Mouse (Mus musculus): Measurements from ENCODE around the gene Rac3. TPM values are rescaled to one million over a fixed set of nuclear protein-coding genes. Genes with fewer than 3 reads are reported as not detected.
A peak's percentile ranks its signal among the peaks of the same experiment; 100 is the strongest.

Gene Rac3
- total RNA-seq, 2 experiments from 2014 or later = 2.5 to 4.8 TPM

DNA sequence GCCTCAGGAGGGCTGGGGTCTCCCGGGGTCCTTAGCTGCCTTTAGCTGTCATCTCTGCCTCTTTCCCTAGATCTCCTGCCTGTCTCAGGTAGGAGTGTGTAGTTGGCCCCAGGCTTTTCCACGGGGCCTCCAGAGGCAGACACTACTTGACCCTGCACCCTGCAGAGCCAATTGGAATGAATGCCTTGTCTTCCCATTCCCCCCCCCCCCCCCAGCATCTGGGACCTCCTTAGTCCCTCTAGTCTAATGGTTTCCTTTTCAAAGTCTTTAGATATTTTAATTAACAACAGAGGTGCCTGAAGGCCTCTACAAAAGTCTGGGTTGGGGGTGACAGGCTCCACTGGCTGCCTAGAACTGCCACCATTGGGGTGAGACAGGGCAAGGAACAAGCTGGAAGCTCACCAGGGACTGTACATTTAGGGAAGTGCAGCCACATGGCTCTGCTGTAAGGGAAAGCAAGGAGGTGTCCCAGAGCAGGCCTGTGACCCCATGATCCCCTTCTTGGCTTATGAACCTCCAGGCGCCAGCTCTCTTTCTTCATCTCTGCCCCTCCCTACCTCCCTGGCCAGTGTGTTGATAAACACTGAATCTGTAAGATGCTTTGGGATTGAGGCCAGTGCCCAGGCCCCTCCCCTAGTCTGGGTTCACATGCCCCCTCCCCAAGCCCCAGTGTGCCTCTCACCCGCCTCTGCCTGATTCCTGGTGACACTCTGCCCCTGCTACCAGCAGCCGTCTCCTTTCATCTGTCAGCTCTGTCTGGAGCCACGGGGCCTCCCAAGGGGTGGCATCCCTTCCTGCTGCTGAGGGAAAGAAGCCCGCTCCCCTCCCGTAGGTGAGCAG, 16.6 kb upstream of the Rac3 start:
- no peak for DNase-seq (ENCODE audit: low spot score in 2 of 2)

DNA sequence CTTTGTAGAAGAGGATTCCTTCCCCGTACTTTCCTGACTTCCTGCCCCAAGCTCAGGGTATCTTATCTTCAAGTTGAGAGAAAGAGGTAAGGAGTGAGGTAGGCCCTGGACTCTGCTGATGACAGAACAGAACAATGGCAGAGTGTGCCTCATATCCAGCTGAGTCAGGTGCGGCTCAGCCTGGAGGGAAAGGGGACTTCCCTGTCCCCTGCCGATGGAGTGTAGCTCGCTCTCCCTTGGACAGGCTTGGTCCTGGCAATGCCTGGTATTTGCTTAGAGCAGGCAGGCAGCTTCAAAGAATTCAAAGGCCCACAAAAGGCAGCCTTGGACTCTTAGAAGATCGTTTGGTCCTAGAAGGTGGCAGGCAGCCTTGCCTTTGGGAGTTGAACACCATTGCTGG, 15.2 kb upstream of the Rac3 start:
- DNase-seq (ENCODE audit: low spot score in 2 of 2) = no peak

DNA sequence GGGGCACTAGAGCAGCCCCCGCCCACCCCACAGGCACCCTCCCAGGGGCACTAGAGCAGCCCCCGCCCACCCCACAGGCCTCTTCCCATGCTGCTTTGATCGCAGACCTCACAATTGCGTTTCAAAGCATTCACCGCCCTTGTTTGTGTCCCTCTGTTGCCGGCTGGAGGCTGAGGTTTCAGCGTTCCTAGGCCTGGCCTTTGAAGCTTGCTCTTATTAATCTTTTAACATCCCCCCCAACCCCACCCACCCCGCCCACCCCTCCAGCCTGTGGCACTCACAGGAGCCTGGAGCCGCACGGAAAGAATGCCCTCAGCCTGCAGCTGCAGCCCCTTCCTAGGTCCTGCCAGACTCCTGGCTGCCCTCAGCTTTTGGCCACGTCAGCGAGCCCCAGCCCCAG, 14.0 kb upstream of the Rac3 start:
- no peak for DNase-seq (ENCODE audit: low spot score in 2 of 2)

DNA sequence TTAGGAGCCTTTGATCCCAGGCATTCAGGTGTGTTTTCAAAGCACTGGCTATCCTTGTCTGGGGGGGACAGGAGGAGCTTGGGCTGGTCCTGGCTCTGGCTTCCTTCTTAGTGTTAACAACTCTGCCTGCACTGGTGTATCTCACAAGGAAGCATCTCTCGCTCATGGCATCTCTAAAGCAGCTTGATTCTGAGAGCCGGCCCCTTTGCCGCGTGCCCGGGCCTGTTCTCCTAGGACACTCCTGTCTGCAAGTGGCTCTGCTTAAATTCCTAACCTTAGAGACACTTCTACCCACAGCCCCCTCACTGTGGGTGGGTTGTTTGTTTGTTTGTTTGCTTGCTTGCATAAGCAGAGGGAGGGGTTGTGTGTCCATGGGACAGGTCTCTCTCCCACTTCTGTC, 13.3 kb upstream of the Rac3 start:
- no peak for DNase-seq (ENCODE audit: low spot score in 2 of 2)

DNA sequence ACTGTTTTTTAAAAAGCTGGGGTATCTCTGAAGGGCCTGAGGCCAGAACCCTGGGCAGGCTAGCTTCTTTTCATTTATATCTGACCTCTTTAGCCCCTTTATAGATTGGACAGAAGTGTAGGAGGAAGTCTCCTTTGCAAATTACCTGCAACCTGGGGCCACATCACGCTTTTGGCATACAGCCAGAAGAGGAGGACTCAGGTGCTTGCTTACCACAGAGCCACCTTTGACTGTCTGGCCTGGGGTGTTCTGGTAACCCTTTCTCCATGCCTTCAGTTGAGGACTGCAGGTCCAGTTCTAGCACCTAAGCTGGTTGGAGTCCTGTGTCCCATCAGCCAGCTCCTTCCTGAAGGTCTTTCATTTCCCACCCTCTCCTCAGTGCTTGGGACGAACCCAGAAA, 11.7 kb upstream of the Rac3 start:
- no peak for DNase-seq (ENCODE audit: low spot score in 2 of 2)

DNA sequence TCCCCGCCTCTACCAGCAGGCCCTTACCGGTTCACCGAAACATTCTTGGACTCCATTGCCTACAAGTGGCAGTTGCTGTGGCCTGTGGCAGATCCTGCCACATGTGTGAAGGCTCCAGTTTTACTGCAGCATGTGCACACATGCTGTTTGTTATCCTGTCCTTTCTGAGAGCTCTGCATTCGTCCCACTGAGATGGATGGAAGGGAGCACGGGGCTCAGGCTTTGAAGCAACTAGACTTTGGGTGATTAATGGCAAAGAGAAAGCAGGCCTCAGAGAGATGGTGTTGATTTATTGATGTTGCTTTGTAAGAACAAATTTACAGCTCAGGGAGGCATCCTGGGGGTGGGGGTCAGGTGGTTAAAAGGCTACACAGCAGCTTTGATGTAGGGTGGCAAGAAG, 10.6 kb upstream of the Rac3 start:
- no peak for DNase-seq (ENCODE audit: low spot score in 2 of 2)

DNA sequence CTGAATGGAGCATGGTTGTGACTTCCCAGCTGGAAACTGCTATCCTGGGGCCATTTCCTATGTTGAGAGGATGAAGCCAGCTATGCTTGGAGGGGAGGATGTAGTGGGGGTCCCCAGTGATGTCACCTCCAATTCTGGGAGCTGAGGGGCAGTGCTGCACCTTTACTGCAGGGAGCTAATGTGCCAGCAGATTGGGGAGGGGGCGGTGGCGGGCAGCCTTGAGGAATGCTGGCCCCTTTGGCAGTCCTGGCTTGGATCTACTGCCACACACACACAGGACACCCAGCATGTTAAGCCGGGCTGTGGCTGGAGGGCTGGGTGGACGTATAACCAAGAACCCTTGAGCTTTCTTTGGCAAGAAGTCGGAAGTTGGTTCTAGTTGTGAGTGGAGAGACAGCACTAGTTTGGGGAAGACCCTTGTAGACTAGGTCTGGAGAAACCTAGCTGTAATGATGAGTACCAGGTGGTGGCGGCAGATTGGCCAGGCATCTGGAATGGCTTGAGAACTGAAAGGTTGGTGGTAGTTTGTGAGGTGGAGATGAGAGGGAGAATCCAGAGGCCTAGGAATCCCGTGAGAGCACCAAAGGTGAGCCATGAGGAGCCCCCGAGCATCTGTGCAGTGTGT, 9.2 kb upstream of the Rac3 start:
- DNase-seq (ENCODE audit: low spot score in 2 of 2) = no peak

DNA sequence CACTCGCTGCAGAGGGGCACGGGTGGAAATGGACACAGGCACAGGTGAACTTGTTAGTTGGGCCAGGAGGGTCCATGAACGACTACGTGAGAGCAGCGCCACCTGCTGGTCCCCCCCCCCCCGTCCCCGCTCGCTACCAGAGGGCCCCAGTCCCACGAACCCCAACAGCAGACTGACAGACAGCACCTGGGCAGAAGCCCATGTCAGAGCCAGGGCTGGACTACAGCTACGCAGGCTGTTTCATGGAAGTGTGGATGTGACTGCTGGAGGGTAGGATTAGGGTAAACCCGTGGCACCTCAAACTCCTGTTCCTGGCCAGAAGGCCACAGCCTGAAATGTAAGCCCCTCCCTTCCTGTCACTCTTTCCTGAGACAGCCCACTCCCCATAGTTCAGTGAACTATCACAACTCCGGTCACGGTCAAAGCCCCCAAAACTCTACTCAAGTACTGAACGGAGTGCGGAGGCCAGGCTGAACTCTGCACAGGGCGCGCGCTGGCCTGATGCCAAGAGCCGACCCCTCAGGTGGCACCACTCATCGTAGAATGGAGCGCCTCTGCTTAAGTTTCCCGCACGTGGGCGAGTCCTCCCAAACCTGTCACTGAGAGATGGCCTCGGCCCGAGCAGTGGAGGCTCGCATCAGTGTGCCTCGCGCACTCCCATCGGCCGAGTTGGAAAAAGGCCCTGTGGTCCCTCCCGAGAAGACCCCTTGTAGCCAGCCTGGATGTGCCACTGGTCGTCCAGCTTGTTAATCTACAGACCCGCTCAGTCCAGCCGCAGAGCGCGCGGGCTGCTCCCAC, 8.3 kb upstream of the Rac3 start:
- peak in 1 of 2 experiments; percentile 56 for DNase-seq (ENCODE audit: low spot score in 2 of 2)

DNA sequence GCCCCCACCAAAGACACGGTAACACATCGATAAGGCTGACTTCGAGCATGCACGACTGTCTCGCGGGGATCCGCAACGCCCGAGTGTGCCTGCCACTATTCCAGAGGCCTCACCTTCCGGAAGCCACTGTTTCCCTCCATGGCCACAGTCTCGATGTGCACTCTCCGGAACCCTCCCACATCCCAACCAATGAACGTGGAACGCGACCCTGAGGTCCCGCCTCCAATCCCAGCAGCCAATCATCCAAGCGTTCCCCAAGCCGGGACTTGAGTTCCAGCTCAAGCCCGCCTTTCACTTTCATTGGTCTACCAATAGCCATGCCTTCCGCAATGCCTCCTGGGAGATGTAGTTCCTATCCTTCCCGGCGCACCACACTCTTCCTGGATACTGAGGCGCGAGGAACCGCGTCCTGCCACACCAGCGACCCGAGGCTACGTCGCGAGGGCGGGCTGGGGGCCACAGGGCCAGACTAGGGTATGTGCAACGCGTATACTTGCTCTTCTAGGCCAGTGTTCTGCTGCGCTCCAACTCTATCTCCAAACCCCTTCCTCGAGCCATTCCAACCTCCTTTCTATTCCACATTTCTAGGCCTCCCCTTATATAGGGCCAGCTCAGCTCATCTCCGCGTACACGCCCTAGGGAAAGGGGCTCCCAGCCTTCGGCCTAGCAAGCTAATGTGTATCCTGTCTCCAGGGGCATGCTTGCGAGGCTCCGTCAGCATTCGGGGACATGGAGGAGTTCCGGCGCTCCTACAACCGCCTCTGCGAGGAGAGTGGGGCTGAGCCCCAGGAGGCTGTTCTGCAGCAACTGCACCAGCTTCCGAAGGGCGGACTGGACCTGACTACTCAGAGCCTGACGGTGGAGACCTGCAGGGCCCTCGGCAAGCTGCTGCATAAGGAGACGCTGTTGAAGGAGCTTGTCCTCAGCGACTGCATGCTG, 7.4 kb upstream of the Rac3 start, which contains the start of the genes Cenpx and Lrrc45:
TSS of gene Cenpx (minus strand) at position 159 of the 939 bp plus-strand sequence.
TSS of gene Lrrc45 (plus strand) at position 346 of the 939 bp plus-strand sequence.
- DNase-seq (ENCODE audit: low spot score in 2 of 2) = peak; percentile 85 to 95

DNA sequence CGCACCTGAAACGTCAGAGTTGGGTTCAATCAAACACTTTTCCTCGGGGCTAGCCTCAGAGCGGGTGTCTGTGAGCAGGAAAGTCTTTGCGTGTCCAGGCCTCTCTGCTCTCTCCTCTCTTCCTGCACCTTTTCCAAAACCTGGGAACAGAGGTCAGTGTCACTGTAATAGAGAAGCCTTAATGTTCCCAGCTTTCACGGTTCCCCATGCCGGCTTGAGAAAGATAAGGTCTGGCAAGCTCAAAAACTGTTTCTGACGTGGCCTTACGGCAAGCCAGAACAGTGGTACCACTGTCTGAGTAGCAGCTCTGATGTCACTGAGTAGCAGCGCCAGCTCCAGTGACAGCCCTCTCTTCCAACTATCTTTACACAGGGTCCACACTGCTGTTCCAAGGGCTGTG, 6.7 kb upstream of the Rac3 start:
- DNase-seq (ENCODE audit: low spot score in 2 of 2) = no peak

DNA sequence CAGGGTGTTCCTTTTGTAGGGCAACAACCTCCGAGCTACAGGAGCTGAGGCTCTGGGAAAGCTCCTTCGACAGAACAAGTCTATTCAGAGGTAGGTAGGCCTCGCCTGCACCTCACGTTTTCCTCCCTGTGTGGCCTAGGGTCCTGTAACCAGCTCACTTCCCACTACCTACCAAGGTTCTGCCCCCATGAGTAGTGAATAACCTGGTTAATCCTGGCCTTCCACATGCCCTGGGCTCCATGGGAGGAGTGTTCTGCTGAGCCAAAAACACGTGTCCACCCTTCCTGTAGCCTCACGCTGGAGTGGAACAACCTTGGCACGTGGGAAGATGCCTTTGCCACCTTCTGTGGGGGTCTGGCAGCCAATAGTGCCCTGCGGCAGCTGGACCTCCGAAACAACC, 6.1 kb upstream of the Rac3 start:
- DNase-seq (ENCODE audit: low spot score in 2 of 2) = no peak

DNA sequence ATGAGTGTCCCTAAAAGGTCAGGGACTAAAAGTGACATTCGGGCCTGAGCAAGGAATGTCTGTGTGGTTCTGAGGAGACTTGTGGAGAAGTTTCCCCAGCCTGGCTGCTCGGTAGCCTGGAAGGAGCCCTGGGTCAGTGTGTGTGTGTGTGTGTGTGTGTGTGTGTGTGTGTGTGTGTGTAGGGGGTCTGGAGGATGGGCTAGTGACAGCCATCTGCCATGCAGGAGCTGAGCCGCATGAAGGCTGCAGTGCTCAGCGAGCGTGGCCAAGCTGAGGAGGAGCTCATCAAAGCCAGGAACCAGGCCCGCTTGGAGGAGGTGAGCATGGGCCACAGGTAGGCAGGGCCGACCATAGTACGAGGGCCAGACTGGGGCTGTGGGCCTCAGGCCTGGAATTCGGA, 2.0 kb upstream of the Rac3 start:
- no peak for DNase-seq (ENCODE audit: low spot score in 2 of 2)

DNA sequence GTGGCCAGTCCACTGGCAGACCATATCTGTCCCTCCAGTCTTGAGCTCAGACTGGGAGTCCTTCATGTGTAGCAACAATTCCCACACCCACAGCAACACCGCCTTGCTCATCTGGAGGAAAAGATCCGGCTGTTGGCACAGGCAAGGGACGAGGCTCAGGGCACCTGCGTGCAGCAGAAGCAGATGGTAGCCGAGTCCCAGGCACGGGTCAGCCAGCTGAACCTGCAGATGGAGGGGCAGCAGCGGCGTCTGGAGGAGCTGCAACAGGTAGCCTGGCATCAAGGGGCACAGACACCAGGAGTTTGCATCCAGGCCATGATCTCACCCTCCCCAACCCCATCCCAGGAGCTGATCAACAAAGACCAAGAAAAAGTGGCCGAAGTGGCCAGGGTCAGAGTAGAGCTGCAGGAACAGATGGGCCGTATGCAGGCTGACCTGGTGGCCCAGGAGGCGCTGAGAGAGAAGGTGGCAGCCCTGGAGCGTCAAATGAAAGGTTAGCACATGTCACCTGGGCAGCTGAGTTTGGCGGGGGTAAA, 1.4 kb upstream of the Rac3 start:
- DNase-seq (ENCODE audit: low spot score in 2 of 2) = no peak

DNA sequence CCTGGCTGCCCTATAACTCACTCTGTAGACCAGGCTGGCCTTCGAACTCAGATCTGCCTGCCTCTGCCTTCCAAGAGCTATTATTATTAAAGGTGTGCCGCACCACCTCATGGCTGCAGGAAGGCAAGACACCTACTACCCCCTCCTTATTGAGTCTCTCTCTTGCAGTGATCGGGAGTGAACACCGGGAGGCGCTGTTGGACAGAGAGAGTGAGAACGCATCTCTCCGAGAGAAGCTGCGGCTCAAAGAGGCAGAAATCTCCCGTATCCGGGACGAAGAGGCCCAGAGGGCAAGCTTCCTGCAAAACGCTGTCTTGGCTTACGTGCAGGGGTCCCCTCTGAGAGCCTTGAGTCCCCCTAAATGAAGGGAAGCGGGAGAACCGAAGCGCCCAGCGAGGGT, 820 bp upstream of the Rac3 start:
- DNase-seq (ENCODE audit: low spot score in 2 of 2) = peak; percentile 89 to 91

DNA sequence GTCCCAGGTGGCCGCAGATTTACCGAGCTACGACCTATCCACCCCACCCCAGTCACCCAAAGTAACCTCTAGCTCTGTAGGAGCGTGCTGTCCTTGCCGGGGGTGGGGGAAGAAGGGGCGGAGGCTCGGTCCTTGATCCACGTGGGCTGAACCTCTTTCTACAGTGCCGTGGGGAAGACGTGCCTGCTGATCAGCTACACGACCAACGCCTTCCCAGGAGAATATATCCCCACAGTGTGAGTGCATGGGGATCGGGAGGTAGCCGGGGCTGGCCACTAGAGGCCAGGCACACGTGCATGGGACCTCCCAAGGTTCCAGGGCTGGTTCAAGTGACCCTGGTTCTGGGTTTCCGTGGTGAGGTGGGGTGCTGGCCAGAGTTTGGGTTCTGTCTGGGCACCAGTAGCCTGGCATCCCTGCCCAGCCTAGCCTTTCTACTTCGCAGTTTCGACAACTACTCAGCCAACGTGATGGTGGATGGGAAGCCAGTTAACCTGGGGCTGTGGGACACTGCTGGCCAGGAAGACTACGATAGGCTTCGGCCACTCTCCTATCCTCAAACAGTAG, 879 bp downstream of the Rac3 start:
- DNase-seq (ENCODE audit: low spot score in 2 of 2) = no peak

DNA sequence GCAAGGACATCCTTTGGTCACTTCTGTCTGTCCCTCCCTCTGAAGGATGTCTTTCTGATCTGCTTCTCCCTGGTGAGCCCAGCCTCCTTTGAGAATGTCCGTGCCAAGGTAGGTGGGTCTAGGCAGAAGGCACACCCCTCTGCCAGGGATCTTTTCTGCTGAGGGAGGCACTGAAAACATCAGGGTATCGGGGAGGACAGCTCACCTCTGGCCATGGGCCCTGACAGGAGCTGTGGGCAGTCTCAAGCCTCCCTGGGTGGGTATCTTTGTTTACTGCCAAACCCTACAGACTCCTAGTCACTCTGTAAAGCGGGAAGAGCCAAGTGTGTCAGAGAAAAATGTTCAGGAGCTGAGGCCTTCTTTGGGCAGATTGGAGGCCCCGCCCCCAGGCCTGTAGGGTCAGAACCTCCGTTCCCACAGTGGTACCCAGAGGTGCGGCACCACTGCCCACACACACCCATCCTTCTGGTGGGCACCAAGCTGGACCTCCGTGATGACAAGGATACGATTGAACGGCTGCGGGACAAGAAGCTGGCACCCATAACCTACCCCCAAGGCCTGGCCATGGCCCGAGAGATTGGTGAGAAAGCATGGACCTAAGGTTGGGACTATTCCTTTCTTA, 1.6 kb downstream of the Rac3 start:
- no peak for DNase-seq (ENCODE audit: low spot score in 2 of 2)

DNA sequence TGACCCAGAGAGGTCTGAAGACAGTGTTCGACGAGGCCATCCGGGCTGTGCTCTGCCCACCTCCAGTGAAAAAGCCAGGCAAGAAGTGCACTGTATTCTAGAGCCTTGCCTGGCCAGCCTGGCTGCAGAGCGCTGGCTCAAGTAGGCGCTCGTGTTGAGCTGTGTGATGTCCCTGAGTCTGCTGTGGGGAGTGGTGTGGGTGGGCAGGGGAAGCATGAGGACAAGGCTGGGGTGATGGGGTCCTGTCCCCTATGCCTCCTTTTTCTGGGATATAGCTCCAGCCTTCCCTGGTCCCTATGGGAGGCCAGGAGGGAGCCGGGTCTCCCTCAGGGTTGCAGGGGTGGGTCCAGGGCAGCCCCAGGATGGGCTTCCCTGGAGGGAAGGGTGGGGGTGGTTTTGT, 2.2 kb downstream of the Rac3 start:
- no peak for DNase-seq (ENCODE audit: low spot score in 2 of 2)

DNA sequence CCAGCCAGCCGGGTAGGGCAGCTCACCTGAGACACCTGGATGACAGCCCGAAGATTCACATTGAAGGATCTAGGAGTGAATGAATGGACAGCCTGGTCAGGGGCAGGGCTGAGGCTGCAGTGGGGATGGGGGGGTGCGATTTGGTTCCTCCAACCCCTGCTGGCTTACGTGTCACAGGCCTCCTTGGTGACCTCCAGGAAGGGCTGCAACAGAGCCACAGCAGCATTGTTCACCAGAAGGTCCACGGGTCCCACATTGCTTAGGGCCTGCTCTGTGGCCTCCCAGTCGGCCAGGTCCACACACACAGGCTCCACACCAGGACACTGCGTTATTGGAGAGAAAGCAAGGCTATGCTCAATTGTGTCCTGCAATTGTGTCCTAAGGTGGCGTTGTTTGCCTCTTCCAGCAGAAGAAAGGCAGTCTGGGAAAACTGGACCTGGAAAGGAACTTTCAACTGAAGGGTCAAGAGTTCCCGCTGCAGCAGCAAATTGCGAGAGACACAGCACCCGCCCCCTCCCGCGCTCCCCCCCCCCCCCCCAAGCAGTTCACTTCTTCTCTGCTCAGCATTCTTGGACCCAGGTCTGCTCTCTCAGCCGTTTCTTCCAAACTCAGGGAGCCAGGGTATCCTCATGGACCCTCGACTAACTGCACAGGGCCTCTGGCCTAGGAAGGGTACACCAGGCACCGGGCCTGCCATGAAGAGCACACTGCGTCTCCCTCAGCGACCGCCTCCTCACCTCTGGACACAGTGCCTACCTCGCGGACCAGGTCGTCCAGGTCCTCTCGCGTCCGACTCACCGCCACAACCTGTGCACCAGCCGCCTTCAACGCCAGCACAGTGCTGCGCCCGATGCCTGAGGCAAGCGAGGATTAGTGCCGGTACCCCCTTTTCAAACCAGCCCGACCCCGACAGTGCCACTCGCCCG, 5.2 kb downstream of the Rac3 start:
- no peak for DNase-seq (ENCODE audit: low spot score in 2 of 2)

DNA sequence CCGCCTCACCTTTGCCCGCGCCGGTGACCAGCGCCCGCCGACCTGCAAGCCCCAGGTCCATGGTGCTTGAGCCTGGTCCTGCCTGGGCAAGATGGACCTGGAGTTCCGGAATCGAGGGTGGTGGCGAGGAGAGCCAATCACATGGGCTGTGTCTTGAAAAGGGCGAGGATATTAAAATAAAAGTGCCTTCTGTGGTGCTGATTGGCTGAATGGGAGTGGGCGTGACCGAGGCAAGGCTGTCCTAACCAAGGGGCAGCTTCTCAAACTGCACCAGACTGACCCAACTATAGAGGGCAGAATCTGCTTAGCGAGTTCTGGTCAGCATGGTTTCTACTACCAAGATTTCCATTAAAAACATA, 5.9 kb downstream of the Rac3 start, which contains the start of gene Dcxr:
TSS of gene Dcxr (minus strand) at position 113 of the 359 bp plus-strand sequence.
- peak; percentile 56 to 80 for DNase-seq (ENCODE audit: low spot score in 2 of 2)
